Mouse (Mus musculus): ENCODE data around the gene Plpp3.

DNA sequence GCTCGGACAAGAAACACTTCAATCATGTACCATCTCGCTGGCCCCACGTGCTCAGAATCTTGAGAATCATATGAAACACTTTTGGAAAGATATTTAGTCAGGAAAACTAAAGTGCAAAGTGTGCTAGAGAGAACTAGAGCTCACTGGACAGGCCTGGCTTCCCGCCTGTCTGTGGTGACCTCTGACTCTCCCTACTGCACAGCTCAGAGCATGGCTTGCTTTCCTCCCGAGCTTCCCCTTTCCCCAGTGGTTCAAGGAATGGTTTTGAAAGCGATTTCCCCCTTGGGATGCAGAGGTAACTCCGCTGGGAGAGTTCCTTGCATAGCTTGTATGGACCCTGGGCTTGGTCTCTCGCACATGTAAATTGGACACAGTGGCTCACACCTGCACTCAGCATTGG, 107.9 kb downstream of the Plpp3 start:
- no peak for TF ChIP-seq CTCF (IDR thresholded peaks at IDR 0.05; ENCODE audit: control insufficient read depth, insufficient read depth, insufficient read length)
- no peak for TF ChIP-seq CEBPB (IDR thresholded peaks at IDR 0.05; ENCODE audit: low read depth)
- no peak for TF ChIP-seq MAX (IDR thresholded peaks at IDR 0.05)
- no peak for TF ChIP-seq FOSL1 (IDR thresholded peaks at IDR 0.05; ENCODE audit: insufficient read depth, low read length, poor library complexity, severe bottlenecking)
- no peak for TF ChIP-seq MYOD1 (IDR thresholded peaks at IDR 0.05; ENCODE audit: control insufficient read depth, insufficient read length, low read depth)

Measured in C2C12 (cell line).